Mouse (Mus musculus): Measurements from ENCODE around the gene Zfp428.

DNA sequence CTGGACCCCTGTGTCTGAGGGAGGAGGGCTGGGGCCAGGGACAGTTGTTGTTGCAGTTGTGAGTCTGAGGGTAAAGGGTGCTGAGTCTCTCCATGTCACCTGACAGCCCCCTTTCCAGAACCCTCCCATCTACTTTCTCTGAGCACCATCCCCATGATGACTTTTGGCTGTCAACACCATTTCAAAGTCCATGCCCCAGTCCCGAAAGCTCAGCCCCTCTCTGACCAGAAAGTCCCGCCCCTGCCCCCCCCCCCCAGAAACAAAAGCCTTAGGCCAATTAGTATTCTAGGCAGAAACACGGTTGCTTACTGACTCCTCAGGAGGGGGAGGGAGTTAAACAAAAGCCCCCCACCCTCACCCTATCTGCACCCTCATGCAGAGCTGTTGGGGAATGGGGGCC is 19.4 kb upstream of the Zfp428 start:
- TF ChIP-seq POLR2A (IDR thresholded peaks at IDR 0.05; ENCODE audit: control insufficient read depth in 1 of 2, insufficient read depth in 1 of 2, low read depth in 1 of 2, low read length in 2 of 2, poor library complexity in 1 of 2) (no peak), RCOR1 (IDR thresholded peaks at IDR 0.05; ENCODE audit: low read depth, low read length) (no peak), CTCF (IDR thresholded peaks at IDR 0.05 in 2 of 3, conservative IDR thresholded peaks at IDR 0.05 in 1 of 3; ENCODE audit: control insufficient read depth in 1 of 3, insufficient read depth in 1 of 3, low read depth in 2 of 3, low read length in 3 of 3, poor library complexity in 1 of 3, severe bottlenecking in 1 of 3) (no peak), MEF2A (IDR thresholded peaks at IDR 0.05; ENCODE audit: extremely low read depth, insufficient replicate concordance, low read depth, low read length, poor library complexity, severe bottlenecking) (no peak), RAD21 (IDR thresholded peaks at IDR 0.05; ENCODE audit: low read depth, low read length) (no peak), NRF1 (IDR thresholded peaks at IDR 0.05; ENCODE audit: insufficient read depth, low read depth, low read length, poor library complexity, severe bottlenecking) (no peak), EP300 (IDR thresholded peaks at IDR 0.05; ENCODE audit: low read depth in 1 of 2, low read length in 2 of 2) (no peak)
